Mouse (Mus musculus) gastrocnemius, postnatal 25 days (tissue): ENCODE measurements around the gene Mtx1. TPM values are rescaled to one million over a fixed set of nuclear protein-coding genes. Genes with fewer than 3 reads are reported as not detected.

Experiments used
- microRNA-seq, 2 experiments: library from miRNA; unstranded; fragments of <30 nt; microRNA quantifications; one replicate each; pipeline ENCODE4 v1.2.0; 2021; ENCODE audit warnings: borderline replicate concordance in 2 of 2
- total RNA-seq, 2 experiments: library from RNA; stranded (reverse); gene quantifications; 1 replicate in 1 of 2; 2 replicates in 1 of 2; pipeline ENCODE4 v1.2.3; 2021

Mtx1 gene
- total RNA-seq, 2 experiments from 2014 or later = 42.2 to 47.6 TPM

Small RNAs within 50 kb of the gene (microRNA-seq; reads per million reads assigned to microRNA genes)
- gene Mir92b = 4.8 to 30.9 reads per million in 2 experiments

Other genes with a start within 250 kb of the Mtx1 start
- 10 to 100 TPM; 17.7 to 19.6 TPM for gene Rusc1, start 133.8 kb downstream of the Mtx1 start, total RNA-seq
- not detected for gene Gm43738, start 126.0 kb downstream of the Mtx1 start, total RNA-seq
- 10 to 100 TPM; 26.0 to 27.8 TPM for gene Fdps, start 125.1 kb downstream of the Mtx1 start, total RNA-seq
- not detected for gene Pklr, start 90.9 kb downstream of the Mtx1 start, total RNA-seq
- under 1 TPM in 1 of 2 experiments, not detected in 1; 0.43 TPM for gene Hcn3, start 66.9 kb downstream of the Mtx1 start, total RNA-seq
- 10 to 100 TPM; 16.0 to 16.3 TPM for gene Clk2, start 62.3 kb downstream of the Mtx1 start, total RNA-seq
- gene Scamp3, start 49.6 kb downstream of the Mtx1 start, total RNA-seq = 10 to 100 TPM; 33.2 to 38.2 TPM
- gene Fam189b, start 43.9 kb downstream of the Mtx1 start, total RNA-seq = 10 to 100 TPM; 13.4 to 16.4 TPM
- gene Gba, start 24.2 kb downstream of the Mtx1 start, total RNA-seq = 10 to 100 TPM; 14.6 to 23.6 TPM
- 10 to 100 TPM; 11.0 to 11.8 TPM for gene Thbs3, start 11.9 kb downstream of the Mtx1 start, total RNA-seq
- gene Muc1, start 2.0 kb upstream of the Mtx1 start, total RNA-seq = under 1 TPM; 0.38 to 0.51 TPM
- gene Krtcap2, start 18.9 kb upstream of the Mtx1 start, total RNA-seq = 10 to 100 TPM; 66.6 to 78.8 TPM
- under 1 TPM; 0.28 to 0.38 TPM for gene Trim46, start 19.2 kb upstream of the Mtx1 start, total RNA-seq
- 10 to 100 TPM; 24.7 to 28.8 TPM for gene Dpm3, start 32.3 kb upstream of the Mtx1 start, total RNA-seq
- gene Slc50a1, start 43.5 kb upstream of the Mtx1 start, total RNA-seq = 10 to 100 TPM in 1 of 2 experiments, 1 to 10 TPM in 1; 8.2 to 11.4 TPM
- gene Efna1, start 54.1 kb upstream of the Mtx1 start, total RNA-seq = 10 to 100 TPM; 10.2 to 12.8 TPM
- not detected for gene Efna3, start 95.9 kb upstream of the Mtx1 start, total RNA-seq
- gene Efna4, start 110.9 kb upstream of the Mtx1 start, total RNA-seq = under 1 TPM in 1 of 2 experiments, not detected in 1; 0.38 TPM
- 10 to 100 TPM; 21.9 to 24.6 TPM for gene Adam15, start 122.9 kb upstream of the Mtx1 start, total RNA-seq
- gene Dcst2, start 134.9 kb upstream of the Mtx1 start, total RNA-seq = not detected
- gene Dcst1, start 138.2 kb upstream of the Mtx1 start, total RNA-seq = not detected
- 10 to 100 TPM; 23.0 to 23.7 TPM for gene Zbtb7b, start 167.7 kb upstream of the Mtx1 start, total RNA-seq
- 1 to 10 TPM in 1 of 2 experiments, not detected in 1; 1.2 TPM for gene Lenep, start 175.7 kb upstream of the Mtx1 start, total RNA-seq
- gene Flad1, start 184.8 kb upstream of the Mtx1 start, total RNA-seq = 10 to 100 TPM; 43.3 to 44.5 TPM
- 1 to 10 TPM; 3.1 to 3.4 TPM for gene Cks1b, start 191.3 kb upstream of the Mtx1 start, total RNA-seq
- gene Shc1, start 191.4 kb upstream of the Mtx1 start, total RNA-seq = 10 to 100 TPM; 21.1 to 23.8 TPM
- gene Pygo2, start 203.1 kb upstream of the Mtx1 start, total RNA-seq = 10 to 100 TPM in 1 of 2 experiments, 1 to 10 TPM in 1; 9.2 to 11.1 TPM
- gene Pbxip1, start 209.6 kb upstream of the Mtx1 start, total RNA-seq = 100 to 1,000 TPM; 179 to 196 TPM
- gene Pmvk, start 227.5 kb upstream of the Mtx1 start, total RNA-seq = 1 to 10 TPM; 5.3 to 7.4 TPM